Mouse (Mus musculus) lung, postnatal 0 days (tissue): ENCODE results near the gene Dsp.

Source experiments
- CTCF ChIP-seq: IDR thresholded peaks from 2 replicates; pipeline ENCODE4 v1.5.1; 2016; ENCODE audit warnings: antibody characterized with exemption, mild to moderate bottlenecking
- EP300 ChIP-seq: IDR thresholded peaks from 2 replicates; pipeline ENCODE4 v1.6.1; 2016; ENCODE audit warnings: antibody characterized with exemption, mild to moderate bottlenecking, control low read depth

- TF ChIP-seq CTCF: no peak
- no peak for TF ChIP-seq EP300
Measured at GRCm38 (mm10) chr13:38104501-38104900, 46.6 kb upstream of the Dsp start.
